Mouse (Mus musculus): Measurements from ENCODE around the gene Csnk1d. TPM values are rescaled to one million over a fixed set of nuclear protein-coding genes. Genes with fewer than 3 reads are reported as not detected.

The Csnk1d gene
- 140 and 150 TPM in 2 replicates for polyA plus RNA-seq (2012; rRNA removed)

GRCm38 (mm10) chr11:120990951-120991526, at the start of gene Csnk1d:
Gene Csnk1d (minus strand): TSS chr11:120991330.

GRCm38 (mm10) chr11:121039302-121039701, 48.2 kb upstream of the Csnk1d start, which contains the start of gene Cd7:
Gene Cd7 (minus strand): TSS chr11:121039418.

GRCm38 (mm10) chr11:120948328-120948727, 42.8 kb downstream of the Csnk1d start, which contains the start of gene Slc16a3:
Gene Slc16a3 (plus strand): TSS chr11:120948480.

GRCm38 (mm10) chr11:120932564-120933398, 58.3 kb downstream of the Csnk1d start, which contains the start of gene Ccdc57:
Gene Ccdc57 (minus strand): TSS chr11:120932872.

Other genes starting within 250 kb of the Csnk1d start
- gene Hmga1b, start 228.5 kb downstream of the Csnk1d start, polyA plus RNA-seq (2012; rRNA removed), result 3.8 and 8.8 TPM in 2 replicates
- 41.7 and 45.5 TPM in 2 replicates for gene Rfng, start 207.1 kb downstream of the Csnk1d start, polyA plus RNA-seq (2012; rRNA removed)
- gene Gps1, start 207.1 kb downstream of the Csnk1d start, polyA plus RNA-seq (2012; rRNA removed), result 169 and 233 TPM in 2 replicates
- 52.1 and 79.3 TPM in 2 replicates for gene Dus1l, start 194.9 kb downstream of the Csnk1d start, polyA plus RNA-seq (2012; rRNA removed)
- 227 and 256 TPM in 2 replicates for gene Fasn, start 166.8 kb downstream of the Csnk1d start, polyA plus RNA-seq (2012; rRNA removed)
- gene Ccdc57, start 58.5 kb downstream of the Csnk1d start, polyA plus RNA-seq (2012; rRNA removed), result 6.2 and 6.9 TPM in 2 replicates
- gene Slc16a3, start 42.9 kb downstream of the Csnk1d start, polyA plus RNA-seq (2012; rRNA removed), result 41.4 and 41.9 TPM in 2 replicates
- gene Cd7, start 48.1 kb upstream of the Csnk1d start, polyA plus RNA-seq (2012; rRNA removed), result 0.10 TPM in 1 of 2 replicates, not detected in the other
- 0.06 TPM in 1 of 2 replicates, not detected in the other for gene Sectm1b, start 72.2 kb upstream of the Csnk1d start, polyA plus RNA-seq (2012; rRNA removed)
- gene Sectm1a, start 89.9 kb upstream of the Csnk1d start, polyA plus RNA-seq (2012; rRNA removed), result 0.05 TPM in 1 of 2 replicates, not detected in the other
- gene Tex19.2, start 127.3 kb upstream of the Csnk1d start, polyA plus RNA-seq (2012; rRNA removed), result 0.06 TPM in 1 of 2 replicates, not detected in the other
- gene Tex19.1, start 154.8 kb upstream of the Csnk1d start, polyA plus RNA-seq (2012; rRNA removed), result 0.02 and 0.15 TPM in 2 replicates
- 0.48 TPM in 1 of 2 replicates, not detected in the other for gene Uts2r, start 168.9 kb upstream of the Csnk1d start, polyA plus RNA-seq (2012; rRNA removed)
- gene Hexdc, start 213.1 kb upstream of the Csnk1d start, polyA plus RNA-seq (2012; rRNA removed), result 22.6 and 32.5 TPM in 2 replicates
- gene Ogfod3, start 213.4 kb upstream of the Csnk1d start, polyA plus RNA-seq (2012; rRNA removed), result 9.9 and 10.5 TPM in 2 replicates
- gene Cybc1, start 238.0 kb upstream of the Csnk1d start, polyA plus RNA-seq (2012; rRNA removed), result 31.4 and 43.7 TPM in 2 replicates
- gene Narf, start 245.9 kb upstream of the Csnk1d start, polyA plus RNA-seq (2012; rRNA removed), result 42.2 and 53.9 TPM in 2 replicates

Measured in central nervous system, embryonic 11.5 days (tissue).